Mouse (Mus musculus) liver, postnatal 0 days (tissue): ENCODE data around the gene Gtsf1. TPM values are rescaled to one million over a fixed set of nuclear protein-coding genes. Genes with fewer than 3 reads are reported as not detected.
A peak's percentile ranks its signal among the peaks of the same experiment; 100 is the strongest.

Experiments used
- ATAC-seq: fragments of 200-750 bp; cut with Nextera tagmentation; 2 replicates; pipeline ENCODE4 v1.8.0; 2017; ENCODE audit warnings: mild to moderate bottlenecking, moderate library complexity
- DNase-seq: peaks from one replicate; pipeline ENCODE4 v3.0.0-alpha.2; 2016
- H3K27ac ChIP-seq: fragments of 300-500 bp; sonication (generic); 2 replicates; pipeline ENCODE4 v1.5.1; 2014; ENCODE audit warnings: antibody characterized with exemption, moderate library complexity, mild to moderate bottlenecking, low read depth
- H3K27me3 ChIP-seq: fragments of 300-500 bp; sonication (generic); 2 replicates; pipeline ENCODE4 v1.6.1; 2014; ENCODE audit warnings: low read length, control low read depth, mixed read lengths; ENCODE audit not compliant: insufficient read depth
- H3K36me3 ChIP-seq: fragments of 300-500 bp; sonication (generic); replicated peaks from 2 replicates; pipeline ENCODE4 v1.6.1; 2014; ENCODE audit warnings: mild to moderate bottlenecking, control low read depth, low read length, moderate library complexity, mixed read lengths; ENCODE audit not compliant: insufficient read depth
- H3K4me1 ChIP-seq: fragments of 300-500 bp; sonication (generic); 2 replicates; pipeline ENCODE4 v1.6.1; 2014; ENCODE audit warnings: antibody characterized with exemption, mild to moderate bottlenecking, control low read depth; ENCODE audit not compliant: insufficient read depth
- H3K4me2 ChIP-seq: fragments of 300-500 bp; sonication (generic); 2 replicates; pipeline ENCODE4 v1.6.1; 2014; ENCODE audit warnings: low read depth, mild to moderate bottlenecking, low read length, moderate library complexity, mixed read lengths
- H3K4me3 ChIP-seq: fragments of 300-500 bp; sonication (generic); 2 replicates; pipeline ENCODE4 v1.5.1; 2014; ENCODE audit warnings: low read depth, low read length
- H3K9ac ChIP-seq: fragments of 300-500 bp; sonication (generic); replicated peaks from 2 replicates; pipeline ENCODE4 v1.6.1; 2014; ENCODE audit warnings: mild to moderate bottlenecking, moderate library complexity
- H3K9me3 ChIP-seq: fragments of 300-500 bp; sonication (generic); 2 replicates; pipeline ENCODE4 v1.6.1; 2016; ENCODE audit warnings: mild to moderate bottlenecking, control low read depth, low read length, mixed read lengths
- CTCF ChIP-seq: sonication (generic); IDR thresholded peaks from 2 replicates; pipeline ENCODE4 v1.5.1; 2016; ENCODE audit warnings: antibody characterized with exemption, low read depth
- EP300 ChIP-seq: IDR thresholded peaks from 2 replicates; pipeline ENCODE4 v1.6.1; 2016; ENCODE audit warnings: antibody characterized with exemption, low read depth, mild to moderate bottlenecking
- WGBS: fragments of 180-500 bp; shearing (Covaris S2); extraction: QIAGEN DNeasy Blood & Tissue Kit; methylation state at CpG from one replicate; pipeline ENCODE4 v1.1.7; 2014; ENCODE audit not compliant: insufficient replicate concordance; 5-methylcytosine and 5-hydroxymethylcytosine counted together
- polyA plus RNA-seq: library from polyadenylated mRNA; unstranded; fragments of >200 nt; fragmentation: Nextera tagmentation; extraction: Ambion mirVana; gene quantifications from 2 replicates; pipeline ENCODE4 v1.2.1, GENCODE M21; 2015

The Gtsf1 gene
- polyA plus RNA-seq, 1 experiment from 2014 or later: not detected

DNA sequence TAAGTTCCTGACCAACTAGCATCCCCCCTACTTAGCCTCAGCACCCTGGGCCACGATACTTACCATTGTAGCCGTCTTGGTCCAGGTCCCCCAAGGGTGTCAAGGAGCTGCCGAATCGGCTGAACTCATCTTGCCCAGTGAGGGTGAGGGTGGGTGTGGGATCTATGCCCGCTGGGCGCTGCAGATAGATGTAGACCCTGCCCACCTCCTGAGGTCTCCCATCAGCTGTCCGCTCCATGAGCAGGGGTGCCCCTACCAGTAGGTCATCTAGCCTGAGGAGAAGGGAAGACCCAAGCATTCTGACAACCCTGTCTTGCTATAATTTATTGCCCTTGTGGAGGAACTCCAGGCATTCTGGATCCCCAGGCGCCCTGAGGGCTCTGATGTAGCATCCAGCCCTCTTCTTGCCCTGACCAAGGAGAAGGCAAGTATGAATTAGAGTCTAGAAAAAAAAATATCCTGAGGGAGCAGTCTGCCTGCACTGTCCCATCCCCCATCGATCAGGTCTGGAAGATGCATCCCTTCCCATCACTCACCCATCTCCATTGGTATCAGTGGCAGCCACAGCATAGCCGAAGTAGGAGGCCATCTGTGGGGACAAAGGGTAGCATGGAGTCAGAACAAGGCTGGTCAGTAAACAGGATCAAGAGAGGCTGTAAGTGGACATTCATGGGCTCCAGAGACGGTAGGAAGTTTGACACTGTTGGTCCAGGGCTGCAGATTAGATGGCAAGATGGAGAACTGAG, 76.6 kb downstream of the Gtsf1 start:
- H3K9ac ChIP-seq: no peak overlapping the region
- ATAC-seq (no peak), DNase-seq (no peak)
- H3K36me3 ChIP-seq: peaks cover 78% of the 10 kb centered on the region
- WGBS: 80% methylated on average over 11 of the region's 11 CpGs
- TF ChIP-seq EP300: no peak
- H3K4me3 ChIP-seq: no peak overlapping the region
- H3K4me2 ChIP-seq: no peak overlapping the region
- H3K4me1 ChIP-seq: peaks cover 6% of the 10 kb centered on the region
- H3K27me3 ChIP-seq: no peaks in the 10 kb centered on the region
- no peak overlapping the region for H3K27ac ChIP-seq
- no peaks in the 10 kb centered on the region for H3K9me3 ChIP-seq

DNA sequence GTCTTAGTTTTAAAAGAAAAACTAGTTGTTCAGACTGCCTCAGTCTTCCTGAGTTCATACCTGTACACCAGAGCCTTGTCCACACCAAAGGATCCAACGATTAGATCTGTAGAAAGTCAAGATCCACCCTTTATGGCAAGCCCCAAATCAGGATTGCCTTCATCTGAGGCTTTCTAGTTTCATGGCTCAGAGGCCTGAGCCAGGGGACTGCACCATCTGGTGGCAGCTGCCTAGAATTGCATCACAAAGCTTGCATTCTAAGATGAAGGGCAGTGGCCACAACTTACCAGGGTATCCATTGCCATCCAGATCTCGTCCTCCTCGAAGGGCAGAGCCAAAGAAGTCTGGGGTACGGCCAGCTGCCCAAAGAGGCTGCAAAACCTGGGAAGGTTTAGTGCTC, 77.4 kb downstream of the Gtsf1 start:
- no peak overlapping the region for H3K27ac ChIP-seq
- no peak overlapping the region for H3K4me2 ChIP-seq
- no peaks in the 10 kb centered on the region for H3K9me3 ChIP-seq
- H3K4me3 ChIP-seq: no peak overlapping the region
- H3K4me1 ChIP-seq: no peaks in the 10 kb centered on the region; the same call in 1 of the 2 replicates
- ATAC-seq (peak; percentile 53), DNase-seq (peak; percentile 63)
- peaks cover 82% of the 10 kb centered on the region for H3K36me3 ChIP-seq
- H3K27me3 ChIP-seq: no peaks in the 10 kb centered on the region
- H3K9ac ChIP-seq: no peak overlapping the region
- TF ChIP-seq CTCF (peak; percentile 89), EP300 (no peak)
- 45% methylated on average over 4 of the region's 4 CpGs for WGBS

Other genes with a start within 250 kb of the Gtsf1 start
- 19.0 and 23.3 TPM in 2 replicates for gene Cbx5, start 190.7 kb downstream of the Gtsf1 start, polyA plus RNA-seq
- 126 and 151 TPM in 2 replicates for gene Hnrnpa1, start 190.0 kb downstream of the Gtsf1 start, polyA plus RNA-seq
- gene Nfe2, start 172.1 kb downstream of the Gtsf1 start, polyA plus RNA-seq: 85.8 and 89.1 TPM in 2 replicates
- gene Copz1, start 157.8 kb downstream of the Gtsf1 start, polyA plus RNA-seq: 110 and 121 TPM in 2 replicates
- 1.1 and 1.8 TPM in 2 replicates for gene Gpr84, start 119.9 kb downstream of the Gtsf1 start, polyA plus RNA-seq
- 10.1 TPM in 2 replicates for gene Zfp385a, start 90.4 kb downstream of the Gtsf1 start, polyA plus RNA-seq
- gene Itga5, start 63.7 kb downstream of the Gtsf1 start, polyA plus RNA-seq: 15.6 and 16.0 TPM in 2 replicates
- not detected in 2 replicates for gene Gtsf2, start 18.0 kb upstream of the Gtsf1 start, polyA plus RNA-seq
- 6.0 and 6.8 TPM in 2 replicates for gene Nckap1l, start 23.3 kb upstream of the Gtsf1 start, polyA plus RNA-seq
- 0.24 and 0.62 TPM in 2 replicates for gene Pde1b, start 72.6 kb upstream of the Gtsf1 start, polyA plus RNA-seq
- 3.5 and 4.4 TPM in 2 replicates for gene Ppp1r1a, start 107.5 kb upstream of the Gtsf1 start, polyA plus RNA-seq
- not detected in 2 replicates for gene Glycam1, start 134.6 kb upstream of the Gtsf1 start, polyA plus RNA-seq